In genomic region chr4:150426098-150426879, GRCm38 (mm10) we compare ENCODE assay signal across 10 mouse cellular contexts.
DNase-seq lines count a peak whose midpoint lies in the region; ATAC-seq lines count a peak whose summit lies in the region.
"Had no signal": no experiment of that assay in that cellular context is flagged by ENCODE, and none has a peak within 500 bp of the region (broad histone marks: within the 10 kb centered on the region; RNA-seq: fewer than 3 reads in every experiment).

No protein-coding gene starts in this region.

- no peaks in the 10 kb centered on the region for H3K27me3 ChIP-seq in heart, embryonic 13.5 days (replicated peaks)
- H3K27me3 ChIP-seq in forebrain, embryonic 15.5 days, result no peaks in the 10 kb centered on the region
- H3K27me3 ChIP-seq: stomach, embryonic 15.5 days had no signal

- H3K9ac ChIP-seq in heart, embryonic 13.5 days, result no peak overlapping the region
- 0 out of 2 replicates have a peak overlapping the region, but pooled peaks have one; percentile 19 for H3K9ac ChIP-seq in forebrain, embryonic 15.5 days (replicated peaks)
- H3K9ac ChIP-seq: stomach, embryonic 15.5 days had no signal

- H3K4me1 ChIP-seq in heart, embryonic 13.5 days, result peaks cover 45% of the 10 kb centered on the region
- H3K4me1 ChIP-seq in forebrain, embryonic 15.5 days, result peaks cover 44% of the 10 kb centered on the region

- DNase-seq in heart, adult 11 months, result no peak
- DNase-seq in CD4-positive helper T cell, adult 2 months (ENCODE audit: low read depth, low spot score), result peak; percentile 13
- no peak for DNase-seq in cerebellum, postnatal 36 days
- DNase-seq in urinary bladder, adult 18-20 months (ENCODE audit: low spot score in 2 of 2), result no peak
- DNase-seq in thymus, postnatal 4 days, result no peak
- DNase-seq: cerebellum, adult 9-10 months had no signal

- no peak for ATAC-seq in heart, embryonic 13.5 days (ENCODE audit: extremely low read depth, insufficient number of reproducible peaks, low FRiP score, low TSS enrichment)
- peak; percentile 40 for ATAC-seq in forebrain, embryonic 15.5 days (replicated peaks)
- ATAC-seq in megakaryocyte progenitor cell, adult 5-6 weeks (replicated peaks; ENCODE audit: poor library complexity), result peak; percentile 37

- peak overlapping the region; percentile 65 for H3K27ac ChIP-seq in heart, embryonic 13.5 days (replicated peaks)
- H3K27ac ChIP-seq in forebrain, embryonic 15.5 days (replicated peaks), result peak overlapping the region; percentile 62
- H3K27ac ChIP-seq: stomach, embryonic 15.5 days had no signal

- no peak overlapping the region for H3K4me3 ChIP-seq in heart, embryonic 13.5 days
- no peak overlapping the region for H3K4me3 ChIP-seq in forebrain, embryonic 15.5 days
- H3K4me3 ChIP-seq: stomach, embryonic 15.5 days had no signal

- no peaks in the 10 kb centered on the region for H3K9me3 ChIP-seq in heart, embryonic 13.5 days
- H3K9me3 ChIP-seq in forebrain, embryonic 15.5 days, result no peaks in the 10 kb centered on the region
- H3K9me3 ChIP-seq: stomach, embryonic 15.5 days had no signal

- peaks cover 13% of the 10 kb centered on the region for H3K36me3 ChIP-seq in heart, embryonic 13.5 days
- no peaks in the 10 kb centered on the region for H3K36me3 ChIP-seq in forebrain, embryonic 15.5 days
- H3K36me3 ChIP-seq: stomach, embryonic 15.5 days had no signal

- 62% methylated on average over 8 of the region's 8 CpGs for WGBS in heart, embryonic 13.5 days
- WGBS in forebrain, embryonic 15.5 days, result 21% methylated on average over 8 of the region's 8 CpGs

- no peak overlapping the region; the same call in 1 of the 2 replicates for H3K4me2 ChIP-seq in heart, embryonic 13.5 days
- H3K4me2 ChIP-seq in forebrain, embryonic 15.5 days (replicated peaks), result peak overlapping the region; percentile 6; the same call in 1 of the 2 replicates
- H3K4me2 ChIP-seq: stomach, embryonic 15.5 days had no signal
